Mouse (Mus musculus) left cerebral cortex, adult 2 months (tissue): ENCODE measurements at regions not wholly inside any gene's neighbourhood (a gene's known extent, or its start where the extent isn't known, plus 50 kb on each side); places are given as distances from the start of the nearest gene placed in this dataset.

ENCODE experiments used
- DNase-seq, 2 experiments: peaks; one replicate each; pipeline ENCODE4 v3.0.0; 2021 to 2022; ENCODE audit warnings: low spot score in 2 of 2, mixed read lengths in 1 of 2; ENCODE audit errors: extremely low spot score in 1 of 2
- H3K27ac ChIP-seq: fragments of 200-600 bp; 2 replicates; pipeline ENCODE4 v1.8.1; 2022
- H3K4me3 ChIP-seq: fragments of 200-600 bp; 2 replicates; pipeline ENCODE4 v1.8.1; 2022
- CTCF ChIP-seq: fragments of 200-600 bp; IDR thresholded peaks from 2 replicates; pipeline ENCODE4 v1.8.1; 2022; ENCODE audit warnings: antibody characterized with exemption, mild to moderate bottlenecking, moderate library complexity
- intact Hi-C: fragments of 180-260 bp; cut with DNase I; formaldehyde crosslinking; loops from one replicate; pipeline ENCODE4 v1.15.1; 2025

DNA sequence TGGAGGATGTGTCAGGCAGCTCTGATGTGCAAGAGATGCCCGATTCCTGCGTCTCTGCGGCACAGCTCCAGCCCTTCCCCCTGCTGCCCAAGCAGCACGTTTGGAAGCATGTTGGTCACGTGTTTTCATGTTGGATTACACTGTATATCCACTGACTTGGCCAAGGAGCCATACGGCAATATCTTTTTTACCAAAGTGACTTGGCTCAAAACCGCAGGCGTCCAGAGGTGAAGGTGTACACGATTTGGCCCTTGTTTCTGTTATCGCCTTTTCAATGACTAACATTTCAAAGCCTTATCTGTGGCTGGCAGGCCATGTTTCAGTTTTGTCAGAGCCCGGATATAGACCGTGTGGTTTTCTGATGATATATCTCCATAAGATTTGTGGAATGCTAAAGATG, 173.2 kb downstream of the Tbx18 start:
- intact Hi-C loops: no loop called here
- no peak overlapping the region for H3K4me3 ChIP-seq
- no peak for DNase-seq
- H3K27ac ChIP-seq: no peak overlapping the region
- no peak for TF ChIP-seq CTCF

DNA sequence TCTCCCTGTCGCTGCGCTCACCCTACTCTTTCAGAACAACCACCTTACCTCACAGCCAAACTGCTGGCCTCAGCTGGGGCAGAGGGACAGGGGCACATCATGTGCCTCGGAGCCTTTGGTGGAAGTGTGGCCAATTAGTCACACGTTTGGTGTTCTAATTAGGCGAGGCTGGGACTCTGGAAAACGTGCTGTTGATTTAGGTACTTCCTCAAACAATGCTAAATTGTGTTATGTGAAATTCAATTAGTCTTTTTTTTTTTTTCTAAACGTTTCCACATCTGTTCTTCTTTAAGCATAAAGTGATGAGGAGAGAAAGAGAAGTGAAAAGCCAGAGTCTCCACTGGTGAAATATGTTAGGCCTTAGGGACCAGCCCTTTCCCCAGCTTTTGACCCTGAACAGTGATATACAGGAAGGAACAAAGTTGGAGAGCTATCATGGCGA, 174.1 kb downstream of the Tbx18 start:
- Histone ChIP-seq H3K27ac (no peak overlapping the region), H3K4me3 (no peak overlapping the region)
- DNase-seq: no peak
- no peak for TF ChIP-seq CTCF
- intact Hi-C loops: no loop called here

DNA sequence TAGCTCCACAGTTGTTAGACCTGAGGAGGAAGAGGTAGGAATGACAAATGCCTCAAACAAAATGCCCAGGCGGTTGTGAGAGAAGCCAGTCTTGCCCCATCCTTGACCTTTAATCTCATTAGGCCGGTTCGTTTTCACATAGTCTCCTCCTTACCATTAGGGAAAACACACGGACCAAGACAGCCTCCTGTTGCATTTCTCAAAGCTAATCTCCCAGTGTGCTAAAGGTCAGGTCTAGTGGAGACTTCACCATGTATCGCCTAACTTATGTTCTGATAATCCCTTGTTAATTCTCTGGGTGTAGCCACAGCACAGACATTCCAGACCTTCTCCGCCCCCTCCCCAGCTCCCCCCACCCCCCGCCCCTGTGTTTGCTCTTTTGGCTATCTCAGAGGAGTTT, 174.5 kb downstream of the Tbx18 start:
- intact Hi-C loops: no loop called here
- no peak for TF ChIP-seq CTCF
- Histone ChIP-seq H3K27ac (no peak overlapping the region), H3K4me3 (no peak overlapping the region)
- no peak for DNase-seq

DNA sequence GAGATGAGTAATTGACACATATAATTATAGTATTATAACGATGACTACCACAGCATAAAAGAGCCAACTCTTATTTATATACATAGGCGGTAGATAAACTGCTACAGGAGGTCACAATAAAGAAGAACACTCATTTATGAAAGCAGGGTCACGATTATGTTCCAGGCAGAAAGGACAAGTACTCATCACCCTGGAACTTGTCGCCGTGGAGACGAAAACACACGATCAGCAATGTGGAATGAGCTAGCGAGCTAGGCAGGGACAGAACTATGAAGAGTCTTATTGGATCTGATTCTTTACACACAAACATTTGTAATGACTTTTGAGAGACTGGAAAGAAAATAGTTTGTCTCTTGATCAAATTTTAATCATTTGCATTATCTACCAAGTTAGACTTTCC, 197.9 kb downstream of the Tbx18 start:
- intact Hi-C loops: no loop called here
- H3K4me3 ChIP-seq: no peak overlapping the region
- no peak overlapping the region for H3K27ac ChIP-seq
- no peak for TF ChIP-seq CTCF
- no peak for DNase-seq

GRCm38 (mm10) chr9:87529908-87530307, 201.2 kb downstream of the Tbx18 start:
- no peak overlapping the region for H3K4me3 ChIP-seq
- intact Hi-C loops: no loop called here
- DNase-seq: no peak
- H3K27ac ChIP-seq: no peak overlapping the region
- TF ChIP-seq CTCF: no peak

DNA sequence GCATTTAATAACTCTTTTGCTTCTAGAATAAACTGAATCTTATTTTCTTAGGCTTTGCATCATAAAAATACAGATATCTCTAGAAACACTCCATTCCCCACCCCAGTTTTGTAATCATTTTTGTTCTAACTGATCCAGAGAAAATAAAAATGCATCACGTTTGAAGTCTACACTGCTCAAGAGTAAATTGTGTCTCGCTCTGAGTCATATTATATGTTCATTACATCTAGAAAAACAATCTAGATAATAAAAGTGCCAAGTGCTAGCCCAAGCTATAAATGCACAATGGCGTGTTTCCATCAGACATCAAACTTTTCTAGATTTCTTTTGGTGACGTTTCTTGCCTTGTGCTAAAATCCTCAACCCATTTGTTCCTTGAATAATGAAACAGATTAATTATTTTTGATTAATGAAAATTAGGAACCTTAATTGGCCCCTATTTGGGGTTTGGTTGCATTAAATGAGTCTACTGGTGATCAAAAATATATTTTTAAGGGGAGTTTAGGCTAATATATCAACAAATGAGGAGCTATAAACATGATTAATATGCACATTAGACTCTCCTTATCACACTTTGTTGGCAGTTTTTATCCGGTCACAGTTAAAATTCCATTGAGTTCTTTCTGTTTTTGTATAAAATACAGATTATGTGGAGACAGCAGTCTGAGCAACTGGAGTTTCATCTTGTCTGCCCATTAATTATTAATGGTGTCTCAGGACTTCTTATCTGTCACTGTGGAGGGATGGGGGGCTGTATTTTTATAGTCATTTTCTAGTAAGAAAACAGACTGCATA, 206.0 kb downstream of the Tbx18 start:
- intact Hi-C loops: no loop called here
- no peak overlapping the region for H3K27ac ChIP-seq
- no peak for DNase-seq
- no peak for TF ChIP-seq CTCF
- H3K4me3 ChIP-seq: no peak overlapping the region

GRCm38 (mm10) chr9:87510683-87511082, 220.4 kb downstream of the Tbx18 start:
- intact Hi-C loops: no loop called here
- DNase-seq: no peak
- H3K4me3 ChIP-seq: no peak overlapping the region
- no peak overlapping the region for H3K27ac ChIP-seq
- no peak for TF ChIP-seq CTCF

- Histone ChIP-seq H3K4me3 (no peak overlapping the region), H3K27ac (no peak overlapping the region)
- no peak for TF ChIP-seq CTCF
- DNase-seq: no peak
- intact Hi-C loops: no loop called here
These were observed 226.2 kb downstream of the Tbx18 start for GRCm38 (mm10) chr9:87504673-87505385.

- H3K4me3 ChIP-seq: no peak overlapping the region
- no peak for TF ChIP-seq CTCF
- intact Hi-C loops: no loop called here
- DNase-seq: no peak
- no peak overlapping the region for H3K27ac ChIP-seq
These were observed 208.8 kb upstream of the Cep162 start for GRCm38 (mm10) chr9:87464141-87464540.

DNA sequence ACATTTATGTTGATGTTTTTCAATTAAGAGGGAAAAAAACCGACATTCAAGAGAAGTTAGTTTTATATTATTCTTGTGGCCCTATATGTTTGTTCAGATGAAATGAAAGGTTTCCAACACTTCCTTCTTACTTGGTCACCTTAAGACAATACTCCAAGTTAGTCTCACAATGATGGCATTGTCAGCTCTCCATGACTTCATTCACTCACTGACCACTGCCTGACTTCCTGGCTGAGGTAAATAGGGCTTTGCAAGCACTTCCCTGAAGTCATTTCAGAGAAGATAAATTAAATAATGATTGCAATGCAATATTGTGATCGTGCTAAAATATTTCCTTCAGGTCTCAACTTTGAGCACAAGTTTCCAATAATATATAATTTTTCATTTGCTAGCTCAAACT, 197.9 kb upstream of the Cep162 start:
- no peak for DNase-seq
- TF ChIP-seq CTCF: no peak
- Histone ChIP-seq H3K4me3 (no peak overlapping the region), H3K27ac (no peak overlapping the region)
- intact Hi-C loops: no loop called here

GRCm38 (mm10) chr9:87452571-87452970, 197.2 kb upstream of the Cep162 start:
- Histone ChIP-seq H3K4me3 (no peak overlapping the region), H3K27ac (no peak overlapping the region)
- intact Hi-C loops: no loop called here
- no peak for DNase-seq
- no peak for TF ChIP-seq CTCF

DNA sequence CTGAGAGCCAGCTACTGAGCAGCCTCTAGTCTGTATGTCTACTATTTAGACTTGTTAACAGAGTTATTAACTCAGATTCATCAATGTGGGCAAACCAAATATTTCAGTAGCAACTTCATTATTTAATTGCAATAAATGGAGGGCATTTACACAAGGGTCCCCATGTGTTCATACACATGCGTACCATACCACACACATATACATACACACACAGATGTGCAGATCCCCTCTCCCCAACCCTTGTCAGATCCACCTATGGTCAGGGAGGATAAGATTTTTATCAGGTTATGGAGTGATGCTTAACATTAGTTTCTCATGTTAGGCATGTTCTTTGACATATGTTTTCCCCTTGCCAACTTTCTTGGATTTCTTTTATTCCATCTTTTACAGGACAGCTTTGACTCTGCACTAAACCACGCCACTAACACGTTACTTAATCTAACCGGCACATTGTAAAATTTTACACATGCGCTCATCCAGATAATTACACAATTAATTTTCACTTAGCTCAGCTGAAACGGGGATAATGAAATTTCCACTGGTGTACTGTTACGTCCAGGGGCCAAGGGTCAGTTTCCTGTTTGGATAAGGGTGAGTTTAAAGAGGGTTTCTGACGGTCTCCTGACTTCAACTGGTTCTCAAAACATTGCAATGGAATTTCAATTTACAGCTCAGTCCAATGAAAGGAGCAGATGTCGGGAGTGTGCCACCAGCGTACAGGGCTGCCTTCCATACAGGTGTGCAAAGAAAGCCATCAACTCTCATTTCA, 188.3 kb upstream of the Cep162 start:
- DNase-seq: no peak
- Histone ChIP-seq H3K27ac (no peak overlapping the region), H3K4me3 (no peak overlapping the region)
- TF ChIP-seq CTCF: no peak
- intact Hi-C loops: no loop called here
